Mouse (Mus musculus): ENCODE data around the gene Gbx1. TPM values are rescaled to one million over a fixed set of nuclear protein-coding genes. Genes with fewer than 3 reads are reported as not detected.
"Not testable (repeated sequence)": the region's sequence is repeated elsewhere in the genome, so short reads cannot be mapped to it uniquely, and the experiment has no call there.

Gene Gbx1
- 0.04 and 0.23 TPM in 2 replicates for polyA plus RNA-seq (2016; fragmentation: Nextera tagmentation; extraction: Ambion mirVana)

DNA sequence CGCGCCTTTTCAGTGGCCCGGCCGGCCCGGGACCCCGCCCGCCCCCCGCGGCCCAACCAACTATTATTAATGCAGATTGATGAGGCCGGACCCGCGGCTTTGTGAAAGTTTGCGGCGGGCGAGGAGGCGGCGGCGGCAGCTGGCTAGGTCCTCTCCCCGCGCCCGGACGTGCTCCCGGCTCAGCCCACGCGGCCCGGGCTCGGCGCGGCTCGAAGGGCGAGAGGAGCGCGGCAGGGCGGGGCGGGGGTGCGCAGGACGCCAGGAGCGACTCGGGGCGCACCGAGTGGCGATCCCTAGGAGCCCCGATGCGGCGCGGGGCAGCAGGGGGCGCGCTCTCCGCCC is at the start of gene Gbx1:
TSS of gene Gbx1 (minus strand) at position 314 of the 342 bp plus-strand sequence.
- Histone ChIP-seq H3K9ac (peak within 1 kb of the TSS; percentile 33), H3K4me2 (replicated peaks) (peak within 1 kb of the TSS; percentile 68), H3K27ac (no peak within 1 kb of the TSS), H3K9me3 (no peaks in the 10 kb centered on the region), H3K36me3 (no peaks in the 10 kb centered on the region), H3K4me3 (peak within 1 kb of the TSS; percentile 38), H3K27me3 (peaks cover 96% of the 10 kb centered on the region), H3K4me1 (peaks cover 12% of the 10 kb centered on the region; the same call in 1 of the 2 replicates)
- no peak for ATAC-seq (ENCODE audit: insufficient number of reproducible peaks, insufficient read depth, low FRiP score, low TSS enrichment)
- under 1% methylated on average over 45 of the region's 49 CpGs for WGBS

DNA sequence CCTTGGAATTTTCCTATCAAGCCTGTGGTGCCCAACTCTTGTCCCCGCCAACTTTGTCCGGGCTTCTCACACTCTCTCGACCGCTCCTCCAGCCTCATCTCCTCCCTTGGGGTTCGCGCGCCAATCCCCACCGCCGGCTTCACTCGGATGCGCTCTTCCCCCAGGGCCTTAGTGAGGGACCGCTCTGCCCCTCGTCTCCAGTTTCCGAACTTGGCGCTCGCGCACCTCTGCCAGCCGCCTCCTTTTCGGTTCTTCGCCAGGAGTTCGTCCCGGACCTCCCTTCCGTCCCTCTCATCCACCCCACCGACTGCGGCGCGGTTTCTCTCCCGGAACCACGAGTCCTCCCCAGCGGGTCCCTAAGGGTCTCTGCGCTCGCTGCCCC is 49.8 kb upstream of the Gbx1 start:
- Histone ChIP-seq H3K27ac (peak overlapping the region; percentile 78), H3K4me1 (peaks cover 8% of the 10 kb centered on the region)
- WGBS: under 1% methylated on average over 32 of the region's 32 CpGs

DNA sequence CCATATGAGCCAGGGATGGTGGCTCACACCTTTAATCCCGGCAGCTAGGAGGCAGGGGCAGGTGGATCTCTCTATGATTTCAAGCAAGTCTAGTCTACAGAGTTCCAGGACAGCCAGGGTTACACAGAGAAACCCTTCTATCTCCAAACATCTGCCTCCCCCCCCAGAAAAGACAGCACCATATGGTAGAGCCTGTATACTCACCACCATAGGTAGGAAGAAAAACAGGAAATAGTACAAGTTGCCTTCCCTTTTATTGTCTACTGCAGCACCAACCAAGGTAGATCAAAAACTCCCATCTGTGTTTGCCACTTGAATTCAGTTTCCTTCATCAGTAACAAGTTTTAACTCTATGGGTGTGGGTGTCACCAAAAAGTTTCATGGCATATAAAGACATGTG is 48.9 kb upstream of the Gbx1 start:
- Histone ChIP-seq H3K9ac (peak overlapping the region; percentile 79), H3K36me3 (peaks cover 43% of the 10 kb centered on the region), H3K27me3 (no peaks in the 10 kb centered on the region), H3K4me2 (replicated peaks) (peak overlapping the region; percentile 78), H3K4me1 (peaks cover 8% of the 10 kb centered on the region), H3K9me3 (no peaks in the 10 kb centered on the region), H3K27ac (no peak overlapping the region), H3K4me3 (peak overlapping the region; percentile 83; the same call in 1 of the 2 replicates)
- 84% methylated on average over 1 of the region's 1 CpGs for WGBS
- no peak for ATAC-seq (ENCODE audit: insufficient number of reproducible peaks, insufficient read depth, low FRiP score, low TSS enrichment)

More for the DNA sequence above, 49.8 kb upstream of the Gbx1 start:
- Histone ChIP-seq H3K9ac (peak overlapping the region; percentile 79), H3K4me2 (replicated peaks) (peak overlapping the region; percentile 78), H3K9me3 (no peaks in the 10 kb centered on the region), H3K4me3 (peak overlapping the region; percentile 83), H3K27me3 (no peaks in the 10 kb centered on the region), H3K36me3 (peaks cover 35% of the 10 kb centered on the region)
- ATAC-seq (ENCODE audit: insufficient number of reproducible peaks, insufficient read depth, low FRiP score, low TSS enrichment): no peak

DNA sequence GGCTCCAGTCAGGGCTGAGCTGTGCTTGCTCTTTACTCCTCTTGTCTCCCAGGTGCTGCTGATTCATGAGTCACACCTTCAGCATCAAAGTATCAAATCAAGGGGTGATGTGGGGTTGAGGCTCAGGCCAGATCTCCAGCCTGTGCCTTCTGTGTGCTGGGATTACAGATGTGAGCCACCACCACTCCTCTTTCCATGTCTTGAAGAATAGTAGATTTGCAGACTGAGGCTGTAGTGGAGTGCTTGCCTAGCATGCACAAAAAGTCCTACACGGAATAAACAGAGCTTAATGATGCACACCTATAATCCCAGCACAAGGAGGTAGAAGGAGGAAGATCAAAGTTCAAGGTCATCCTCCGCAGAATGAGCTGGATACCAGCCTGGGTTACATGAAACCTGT is 29.7 kb upstream of the Gbx1 start, which contains the start of gene 4931409K22Rik:
TSS of gene 4931409K22Rik (minus strand) at position 101 of the 400 bp plus-strand sequence.
- Histone ChIP-seq H3K36me3 (no peaks in the 10 kb centered on the region), H3K9ac (no peak within 1 kb of the TSS), H3K9me3 (no peaks in the 10 kb centered on the region), H3K27me3 (no peaks in the 10 kb centered on the region; the same call in 1 of the 2 replicates), H3K4me1 (peaks cover 20% of the 10 kb centered on the region), H3K27ac (no peak within 1 kb of the TSS), H3K4me2 (replicated peaks) (no peak within 1 kb of the TSS), H3K4me3 (no peak within 1 kb of the TSS)
- WGBS: 76% methylated on average over 2 of the region's 2 CpGs
- ATAC-seq (ENCODE audit: insufficient number of reproducible peaks, insufficient read depth, low FRiP score, low TSS enrichment): no peak

DNA sequence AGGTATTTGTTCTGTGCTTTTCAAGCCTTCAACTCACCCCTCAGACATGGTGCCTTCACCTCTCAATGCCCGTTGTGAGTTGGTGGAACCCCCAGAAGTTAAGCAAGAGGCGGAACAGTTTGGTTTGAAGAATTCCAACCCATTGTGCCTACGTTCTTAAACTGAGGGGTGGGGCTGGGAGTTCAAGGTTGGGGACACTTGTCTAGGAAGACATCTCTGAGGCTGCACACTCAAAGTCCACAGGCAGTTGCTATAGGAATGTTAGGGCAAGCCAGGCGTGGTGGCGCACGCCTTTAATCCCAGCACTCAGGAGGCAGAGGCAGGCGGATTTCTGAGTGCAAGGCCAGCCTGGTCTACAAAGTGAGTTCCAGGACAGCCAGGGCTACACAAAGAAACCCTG is 28.3 kb upstream of the Gbx1 start:
- not testable (repeated sequence) for H3K9me3 ChIP-seq; ATAC-seq (ENCODE audit: insufficient number of reproducible peaks, insufficient read depth, low FRiP score, low TSS enrichment); H3K27ac ChIP-seq; H3K9ac ChIP-seq; H3K27me3 ChIP-seq; H3K4me2 ChIP-seq (replicated peaks); H3K36me3 ChIP-seq; H3K4me3 ChIP-seq
- peaks cover 32% of the 10 kb centered on the region for H3K4me1 ChIP-seq
- WGBS: 96% methylated on average over 7 of the region's 7 CpGs

DNA sequence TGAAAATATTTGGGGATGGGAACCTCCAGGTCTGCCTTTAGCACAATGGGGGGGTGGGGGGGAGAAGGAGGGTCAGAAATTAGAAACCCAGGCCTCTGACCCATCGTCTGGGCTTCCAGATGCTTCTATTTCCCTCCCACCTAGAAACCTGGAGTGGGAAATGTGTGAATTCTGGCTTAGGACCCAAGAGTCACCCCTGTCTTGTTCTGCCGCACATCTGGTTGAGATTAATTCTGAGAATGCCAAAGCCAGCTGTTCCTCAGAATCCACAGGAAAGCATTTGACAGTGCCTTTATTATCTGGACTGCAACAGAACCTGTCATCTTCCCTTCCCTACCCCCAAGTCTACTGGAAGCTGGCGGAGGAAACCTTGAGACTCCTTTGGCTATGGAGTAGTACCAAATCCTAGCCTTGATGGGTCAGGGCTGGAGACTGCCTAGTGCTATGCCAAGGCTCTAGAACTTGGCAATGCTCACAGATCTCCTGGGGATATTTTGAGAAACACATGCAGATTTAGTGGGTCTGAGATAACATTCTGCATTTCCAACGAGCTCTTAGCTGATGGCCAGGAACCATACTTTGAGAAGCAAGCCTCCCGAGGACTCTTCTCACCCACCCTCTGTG is 26.7 kb upstream of the Gbx1 start:
- Histone ChIP-seq H3K27me3 (no peaks in the 10 kb centered on the region; the same call in none of the 2 replicates), H3K4me2 (replicated peaks) (no peak overlapping the region), H3K9ac (no peak overlapping the region), H3K27ac (no peak overlapping the region), H3K9me3 (no peaks in the 10 kb centered on the region), H3K36me3 (no peaks in the 10 kb centered on the region), H3K4me3 (no peak overlapping the region), H3K4me1 (peaks cover 32% of the 10 kb centered on the region)
- 39% methylated on average over 5 of the region's 5 CpGs for WGBS
- ATAC-seq (ENCODE audit: insufficient number of reproducible peaks, insufficient read depth, low FRiP score, low TSS enrichment): no peak

DNA sequence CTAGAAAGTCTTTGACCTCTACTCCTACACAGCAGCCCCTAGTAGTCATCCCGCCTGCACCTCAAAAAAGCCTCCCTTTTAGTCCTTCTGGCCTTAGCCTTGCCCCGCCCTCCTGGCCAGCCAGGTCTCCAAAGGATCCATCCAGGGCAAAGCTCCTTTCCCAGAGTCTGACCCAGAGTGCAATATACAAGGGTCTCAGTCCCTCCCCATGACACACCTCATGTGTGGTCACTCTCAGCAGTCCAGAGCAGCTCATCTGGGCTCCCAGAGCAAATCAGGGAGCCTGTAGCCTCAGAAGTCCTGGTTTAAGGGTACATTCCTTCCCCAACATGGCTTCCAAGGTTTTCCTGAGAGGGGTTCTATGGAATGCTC is 24.3 kb upstream of the Gbx1 start:
- 60% methylated on average over 2 of the region's 2 CpGs for WGBS
- no peaks in the 10 kb centered on the region; the same call in none of the 2 replicates for H3K27me3 ChIP-seq
- no peak overlapping the region for H3K4me3 ChIP-seq
- H3K27ac ChIP-seq: no peak overlapping the region
- H3K9me3 ChIP-seq: no peaks in the 10 kb centered on the region
- H3K9ac ChIP-seq: no peak overlapping the region
- ATAC-seq (ENCODE audit: insufficient number of reproducible peaks, insufficient read depth, low FRiP score, low TSS enrichment): no peak; the same call in 1 of the 2 replicates
- H3K4me2 ChIP-seq (replicated peaks): peak overlapping the region; percentile 35
- no peaks in the 10 kb centered on the region for H3K36me3 ChIP-seq
- peaks cover 32% of the 10 kb centered on the region for H3K4me1 ChIP-seq

DNA sequence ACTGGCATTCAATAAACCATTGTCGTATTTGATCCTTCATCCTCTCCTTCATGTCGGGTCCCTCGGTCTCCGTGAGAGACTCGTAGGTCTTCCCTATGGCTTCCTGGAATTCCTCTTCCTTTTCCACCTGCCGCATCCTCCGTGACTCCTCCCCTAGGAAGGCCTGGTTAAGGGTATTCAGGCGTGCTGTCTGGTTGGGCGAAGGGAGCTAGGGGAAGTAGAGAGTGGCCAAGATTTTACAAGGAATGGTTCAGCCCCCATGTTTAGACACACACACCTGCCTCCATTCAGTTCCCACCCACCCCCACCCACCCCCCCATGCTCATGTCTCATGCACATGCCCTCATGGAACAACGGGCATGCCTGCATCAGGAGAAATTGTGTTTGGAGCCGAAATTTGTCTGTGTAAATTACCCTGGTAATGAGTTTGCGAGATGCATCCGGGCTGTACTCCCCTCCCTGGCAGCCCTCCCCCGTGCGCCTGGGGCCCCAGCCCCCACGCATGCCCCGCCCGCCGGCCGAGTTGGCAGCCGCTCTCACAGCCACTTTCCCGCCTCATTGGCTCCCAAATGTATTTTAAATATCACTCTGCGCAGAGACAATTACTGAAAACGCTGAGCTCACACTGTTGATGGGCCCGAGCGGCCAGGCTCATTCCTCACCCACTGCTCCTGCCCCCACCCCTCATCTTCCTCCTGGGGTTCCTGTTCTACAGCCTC is 23.8 kb upstream of the Gbx1 start:
- Histone ChIP-seq H3K36me3 (no peaks in the 10 kb centered on the region), H3K4me2 (replicated peaks) (peak overlapping the region; percentile 35), H3K27me3 (no peaks in the 10 kb centered on the region; the same call in none of the 2 replicates), H3K4me3 (no peak overlapping the region), H3K27ac (no peak overlapping the region), H3K9ac (no peak overlapping the region), H3K4me1 (peaks cover 32% of the 10 kb centered on the region), H3K9me3 (no peaks in the 10 kb centered on the region)
- WGBS: 32% methylated on average over 26 of the region's 26 CpGs
- ATAC-seq (ENCODE audit: insufficient number of reproducible peaks, insufficient read depth, low FRiP score, low TSS enrichment): peak; percentile 43; the same call in 1 of the 2 replicates

DNA sequence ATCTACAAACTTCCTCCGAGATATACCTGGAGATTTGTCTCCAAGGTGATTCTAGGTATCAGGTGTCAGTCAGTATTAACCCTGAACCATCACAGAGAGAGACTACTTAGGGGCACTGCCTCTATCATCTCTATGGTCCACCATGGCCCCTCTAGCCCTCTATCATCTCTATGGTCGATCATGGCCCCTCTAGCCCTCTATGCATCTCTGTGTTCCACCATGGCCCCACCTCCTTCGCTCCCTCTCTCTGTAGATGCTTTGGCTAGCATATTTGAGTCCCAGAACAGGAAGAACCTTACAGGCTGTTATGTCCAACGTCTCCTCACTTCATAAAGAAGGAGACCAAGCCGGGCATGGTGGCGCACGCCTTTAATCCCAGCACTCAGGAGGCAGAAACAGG is 15.6 kb upstream of the Gbx1 start:
- whole genome bisulfite sequencing: 77% methylated on average over 7 of the region's 7 CpGs
- no peaks in the 10 kb centered on the region for H3K9me3 ChIP-seq
- H3K4me3 ChIP-seq: no peak overlapping the region
- H3K36me3 ChIP-seq: no peaks in the 10 kb centered on the region
- no peak for ATAC-seq (ENCODE audit: insufficient number of reproducible peaks, insufficient read depth, low FRiP score, low TSS enrichment)
- H3K9ac ChIP-seq: no peak overlapping the region
- peaks cover 16% of the 10 kb centered on the region for H3K4me1 ChIP-seq
- H3K27ac ChIP-seq: no peak overlapping the region
- H3K27me3 ChIP-seq: no peaks in the 10 kb centered on the region
- no peak overlapping the region for H3K4me2 ChIP-seq (replicated peaks)

DNA sequence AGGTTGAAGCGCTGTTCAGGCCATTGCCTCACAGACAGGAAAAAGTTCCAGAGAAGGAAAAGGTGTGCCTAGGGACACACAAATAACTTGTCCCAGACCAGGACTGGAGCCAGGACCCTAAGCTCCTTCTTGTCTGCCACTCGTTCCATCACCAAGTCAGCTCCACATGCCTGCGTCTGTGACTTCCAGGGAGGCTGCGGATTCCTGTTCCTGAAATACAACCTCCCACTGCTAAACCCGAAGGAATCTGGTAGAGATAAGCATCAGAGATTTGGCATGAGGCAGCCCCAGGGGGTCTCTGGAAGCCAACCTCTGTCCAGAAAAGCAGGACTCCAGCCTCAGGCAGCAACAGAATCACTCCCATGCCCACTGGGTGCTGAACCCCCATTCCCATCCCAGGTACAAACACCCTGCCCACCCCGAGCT is 14.2 kb upstream of the Gbx1 start:
- H3K4me2 ChIP-seq (replicated peaks): peak overlapping the region; percentile 38
- 0 out of 2 replicates have a peak overlapping the region, but pooled peaks have one; percentile 57 for H3K27ac ChIP-seq
- no peak overlapping the region for H3K9ac ChIP-seq
- peaks cover 16% of the 10 kb centered on the region for H3K4me1 ChIP-seq
- no peaks in the 10 kb centered on the region for H3K36me3 ChIP-seq
- no peaks in the 10 kb centered on the region for H3K27me3 ChIP-seq
- ATAC-seq (ENCODE audit: insufficient number of reproducible peaks, insufficient read depth, low FRiP score, low TSS enrichment): no peak
- WGBS: 20% methylated on average over 6 of the region's 6 CpGs
- H3K9me3 ChIP-seq: no peaks in the 10 kb centered on the region
- no peak overlapping the region for H3K4me3 ChIP-seq

DNA sequence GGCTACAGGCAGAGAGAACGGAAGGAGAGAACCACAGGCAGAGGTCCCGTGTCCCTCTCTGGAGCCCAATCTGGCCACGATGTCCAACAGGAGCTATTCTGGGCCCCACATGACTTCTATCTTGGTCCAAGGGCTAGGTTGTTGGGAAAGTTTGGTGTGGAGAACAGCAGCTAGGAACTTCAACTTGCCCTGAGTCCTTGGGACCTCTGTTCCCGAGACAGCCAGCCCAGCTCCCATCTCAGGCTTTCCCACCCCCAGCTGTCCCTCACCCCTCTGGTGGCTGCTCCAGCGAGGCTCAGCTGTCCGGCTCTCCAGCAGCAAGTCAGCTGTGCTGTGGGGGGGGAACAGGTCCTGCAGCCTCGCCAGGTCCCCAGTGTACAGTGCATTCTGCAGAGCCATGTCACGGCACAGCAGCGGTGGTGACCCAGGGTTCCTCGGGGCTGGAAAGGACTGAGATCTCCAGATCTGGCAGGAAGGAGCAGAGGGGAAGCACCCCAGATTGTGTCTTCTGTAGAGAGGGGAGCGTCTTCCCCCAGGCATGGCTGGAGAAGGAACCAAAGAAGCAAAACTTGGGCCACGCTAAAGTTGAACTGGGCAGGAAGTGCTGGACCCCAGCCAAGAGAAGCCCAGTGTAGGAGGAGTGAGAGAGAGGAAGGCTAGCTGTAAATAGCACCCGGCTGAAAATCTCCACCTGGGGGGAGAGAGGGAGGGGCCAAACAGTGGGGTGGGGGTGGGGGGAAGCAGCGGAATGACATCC is 13.6 kb upstream of the Gbx1 start, which contains the start of gene Asb10:
TSS of gene Asb10 (minus strand) at position 592 of the 757 bp plus-strand sequence.
- H3K9me3 ChIP-seq: no peaks in the 10 kb centered on the region
- ATAC-seq (ENCODE audit: insufficient number of reproducible peaks, insufficient read depth, low FRiP score, low TSS enrichment): no peak
- no peaks in the 10 kb centered on the region for H3K27me3 ChIP-seq
- H3K4me2 ChIP-seq (replicated peaks): peak within 1 kb of the TSS; percentile 38
- H3K4me1 ChIP-seq: peaks cover 16% of the 10 kb centered on the region
- no peaks in the 10 kb centered on the region for H3K36me3 ChIP-seq
- WGBS: 31% methylated on average over 14 of the region's 14 CpGs
- no peak within 1 kb of the TSS for H3K4me3 ChIP-seq
- H3K9ac ChIP-seq: peak within 1 kb of the TSS; percentile 27; the same call in 1 of the 2 replicates
- H3K27ac ChIP-seq: peak within 1 kb of the TSS; percentile 57; the same call in 1 of the 2 replicates

Data from embryonic facial prominence, embryonic 12.5 days (tissue).